Mouse (Mus musculus): ENCODE results near the gene 3110082I17Rik. TPM values are rescaled to one million over a fixed set of nuclear protein-coding genes. Genes with fewer than 3 reads are reported as not detected.

Gene 3110082I17Rik
- polyA plus RNA-seq, 2 experiments: 11.2 to 11.6 TPM

- TF ChIP-seq CTCF (IDR thresholded peaks at IDR 0.05; ENCODE audit: low read depth) (no peak), EP300 (IDR thresholded peaks at IDR 0.05; ENCODE audit: low read depth) (peak; percentile 87)
- H3K9me3 ChIP-seq (ENCODE audit: control insufficient read depth, low read length): no peaks in the 10 kb centered on the region
- H3K27me3 ChIP-seq (ENCODE audit: control insufficient read depth, insufficient read depth, low read length): no peaks in the 10 kb centered on the region
- peak overlapping the region; percentile 99 for H3K27ac ChIP-seq
- peak overlapping the region; percentile 84 to 96 for H3K4me3 ChIP-seq (ENCODE audit: insufficient read depth in 1 of 2, low read depth in 2 of 2, low read length in 2 of 2)
- WGBS (ENCODE audit: insufficient replicate concordance): 20% methylated on average over 17 of the region's 18 CpGs
- peaks cover 79 to 84% of the 10 kb centered on the region in 2 experiments for H3K4me1 ChIP-seq (replicated peaks; ENCODE audit: control insufficient read depth in 2 of 2, insufficient read depth in 2 of 2, low read length in 1 of 2)
- ATAC-seq (ENCODE audit: insufficient read depth): peak; percentile 64
- H3K4me2 ChIP-seq (ENCODE audit: low read depth): peak overlapping the region; percentile 97
- H3K36me3 ChIP-seq (replicated peaks; ENCODE audit: control insufficient read depth, insufficient read depth, low read depth): peaks cover 16% of the 10 kb centered on the region
- H3K9ac ChIP-seq (replicated peaks): peak overlapping the region; percentile 96
- DNase-seq (ENCODE audit: low read depth in 3 of 3, low spot score in 3 of 3): peak; percentile 87 to 92 (median 90)
These were observed 78.5 kb downstream of the 3110082I17Rik start for GRCm38 (mm10) chr5:139381586-139382513.

DNA sequence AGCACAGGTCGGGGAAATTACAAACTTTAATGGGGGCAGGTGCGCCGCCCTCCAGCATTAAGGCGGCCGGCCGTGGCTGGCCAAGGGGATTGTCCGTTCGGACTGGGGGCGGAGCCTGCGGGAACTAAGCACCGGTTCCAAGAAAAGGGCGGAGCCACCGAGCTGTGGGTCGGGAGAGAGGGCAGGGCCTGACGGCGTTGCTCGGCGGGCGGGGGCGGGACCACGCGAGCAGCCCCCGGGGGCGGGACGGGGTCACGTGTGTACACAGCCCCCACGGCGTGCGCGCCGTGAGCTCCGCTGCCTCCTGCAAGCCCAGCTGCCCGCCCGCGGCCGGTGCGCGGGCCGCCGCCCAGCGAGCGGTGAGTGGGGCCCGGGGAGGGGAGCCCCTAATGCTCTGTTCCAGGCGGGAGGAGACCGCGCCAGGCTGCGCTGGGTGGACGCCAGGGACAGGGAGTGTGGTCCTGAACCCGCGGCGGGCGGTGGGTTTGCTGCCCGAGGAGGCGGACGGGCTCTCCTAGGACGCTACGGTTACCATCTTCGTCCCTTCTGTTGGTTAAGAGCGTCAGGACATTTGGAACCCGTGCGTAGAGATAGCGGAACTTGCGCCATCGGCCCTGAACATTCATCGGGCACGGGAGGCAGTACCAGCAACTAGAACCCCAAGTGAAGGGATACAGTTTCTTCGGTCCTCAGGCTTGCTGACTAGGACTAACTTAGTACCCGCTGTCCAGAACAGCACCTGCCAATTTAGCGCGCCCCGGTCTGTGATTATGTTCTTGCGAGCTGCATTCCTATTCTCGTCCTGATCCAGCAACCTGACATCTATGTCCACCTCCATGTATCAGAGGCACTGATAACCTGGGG lies 79.7 kb downstream of the 3110082I17Rik start:
- no peaks in the 10 kb centered on the region for H3K27me3 ChIP-seq (ENCODE audit: control insufficient read depth, insufficient read depth, low read length)
- DNase-seq (ENCODE audit: low read depth in 3 of 3, low spot score in 3 of 3): peak; percentile 94 to 96 (median 95)
- H3K4me3 ChIP-seq (ENCODE audit: insufficient read depth in 1 of 2, low read depth in 2 of 2, low read length in 2 of 2): peak overlapping the region; percentile 84 to 96
- peak overlapping the region; percentile 99 for H3K27ac ChIP-seq
- peak overlapping the region; percentile 96 for H3K9ac ChIP-seq (replicated peaks)
- WGBS (ENCODE audit: insufficient replicate concordance): under 1% methylated on average over 69 of the region's 73 CpGs
- TF ChIP-seq EP300 (IDR thresholded peaks at IDR 0.05; ENCODE audit: low read depth) (no peak), CTCF (IDR thresholded peaks at IDR 0.05; ENCODE audit: low read depth) (no peak)
- peak overlapping the region; percentile 97 for H3K4me2 ChIP-seq (ENCODE audit: low read depth)
- no peaks in the 10 kb centered on the region for H3K9me3 ChIP-seq (ENCODE audit: control insufficient read depth, low read length)
- peaks cover 69 to 81% of the 10 kb centered on the region in 2 experiments for H3K4me1 ChIP-seq (replicated peaks; ENCODE audit: control insufficient read depth in 2 of 2, insufficient read depth in 2 of 2, low read length in 1 of 2)
- peak; percentile 73 for ATAC-seq (ENCODE audit: insufficient read depth)
- H3K36me3 ChIP-seq (replicated peaks; ENCODE audit: control insufficient read depth, insufficient read depth, low read depth): peaks cover 10% of the 10 kb centered on the region

DNA sequence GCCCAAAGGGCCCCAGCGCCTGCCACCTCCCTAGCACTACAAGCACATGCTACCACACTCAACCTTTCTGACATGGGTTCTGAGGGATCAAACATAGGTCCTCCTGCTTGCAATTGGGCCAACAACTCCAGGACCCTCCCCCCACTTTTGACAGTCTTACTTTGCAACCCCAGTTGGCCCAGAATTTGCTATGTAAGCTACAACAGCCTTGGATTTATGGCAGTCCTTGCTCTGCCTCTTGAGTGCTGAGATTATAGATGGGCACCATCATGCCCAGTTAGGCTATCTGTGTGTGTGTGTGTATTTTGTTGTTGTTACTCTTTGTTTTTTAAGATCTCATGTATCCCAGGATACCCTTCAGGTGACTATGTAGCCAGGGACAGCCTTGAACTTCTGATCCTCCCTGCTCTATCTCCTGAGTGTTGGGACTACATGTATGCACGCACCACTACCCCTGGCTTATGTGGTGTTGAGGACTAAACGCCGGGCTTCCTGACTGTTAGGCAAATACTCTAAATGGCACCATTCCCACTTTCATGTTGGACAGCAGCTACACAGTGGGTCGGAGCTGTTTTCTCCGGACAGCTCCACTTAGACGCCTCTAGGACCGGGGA lies 80.4 kb downstream of the 3110082I17Rik start:
- Histone ChIP-seq H3K9ac (replicated peaks) (peak overlapping the region; percentile 96), H3K27ac (peak overlapping the region; percentile 86), H3K27me3 (ENCODE audit: control insufficient read depth, insufficient read depth, low read length) (no peaks in the 10 kb centered on the region), H3K4me2 (ENCODE audit: low read depth) (peak overlapping the region; percentile 97), H3K9me3 (ENCODE audit: control insufficient read depth, low read length) (no peaks in the 10 kb centered on the region), H3K4me3 (ENCODE audit: insufficient read depth in 1 of 2, low read depth in 2 of 2, low read length in 2 of 2) (peak overlapping the region; percentile 61 to 96), H3K36me3 (replicated peaks; ENCODE audit: control insufficient read depth, insufficient read depth, low read depth) (peaks cover 3% of the 10 kb centered on the region), H3K4me1 (replicated peaks; ENCODE audit: control insufficient read depth in 2 of 2, insufficient read depth in 2 of 2, low read length in 1 of 2) (peaks cover 62 to 79% of the 10 kb centered on the region in 2 experiments)
- WGBS (ENCODE audit: insufficient replicate concordance): 4% methylated on average over 8 of the region's 8 CpGs
- no peak for TF ChIP-seq CTCF (IDR thresholded peaks at IDR 0.05; ENCODE audit: low read depth)
- no peak for TF ChIP-seq EP300 (IDR thresholded peaks at IDR 0.05; ENCODE audit: low read depth)
- ATAC-seq (ENCODE audit: insufficient read depth) (peak; percentile 11), DNase-seq (ENCODE audit: low read depth in 3 of 3, low spot score in 3 of 3) (no peak)

DNA sequence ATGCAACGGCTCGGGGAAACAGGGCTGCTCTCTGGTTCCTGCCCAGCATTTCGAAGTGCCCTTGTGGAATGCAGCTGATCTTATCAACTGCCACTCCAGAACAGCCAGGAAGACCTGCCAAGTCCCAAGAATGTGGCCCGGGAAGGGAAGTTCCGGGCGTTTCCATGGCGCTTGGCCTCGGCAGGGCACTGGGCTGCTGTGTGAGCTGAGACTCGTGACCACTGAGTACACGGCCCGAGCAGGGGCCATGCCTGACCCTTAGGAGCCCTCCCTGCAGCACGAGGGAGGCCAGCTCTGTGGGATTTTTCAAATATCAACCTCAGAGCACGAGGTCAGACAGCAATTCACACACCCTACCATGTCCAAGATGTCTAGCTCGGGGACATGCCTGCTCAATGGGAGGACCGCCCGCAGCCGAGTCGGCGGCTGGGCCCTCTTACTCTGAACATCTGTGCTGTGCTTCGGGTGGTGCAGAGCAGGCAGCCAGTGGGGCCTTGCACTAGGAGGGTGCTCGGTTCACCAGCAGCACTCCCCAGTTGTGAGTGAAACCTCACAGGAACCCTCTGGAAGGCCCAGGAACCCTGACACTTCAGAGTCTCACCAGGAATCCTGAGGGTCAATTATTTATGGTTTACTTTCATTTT lies 81.2 kb downstream of the 3110082I17Rik start:
- peak overlapping the region; percentile 26 to 32 for H3K4me3 ChIP-seq (ENCODE audit: insufficient read depth in 1 of 2, low read depth in 2 of 2, low read length in 2 of 2)

More for the DNA sequence above, 81.2 kb downstream of the 3110082I17Rik start:
- 14% methylated on average over 21 of the region's 21 CpGs for WGBS (ENCODE audit: insufficient replicate concordance)
- Histone ChIP-seq H3K27me3 (ENCODE audit: control insufficient read depth, insufficient read depth, low read length) (no peaks in the 10 kb centered on the region), H3K27ac (peak overlapping the region; percentile 86), H3K36me3 (replicated peaks; ENCODE audit: control insufficient read depth, insufficient read depth, low read depth) (peaks cover 3% of the 10 kb centered on the region), H3K4me2 (ENCODE audit: low read depth) (peak overlapping the region; percentile 97), H3K4me1 (replicated peaks; ENCODE audit: control insufficient read depth in 2 of 2, insufficient read depth in 2 of 2, low read length in 1 of 2) (peaks cover 60 to 78% of the 10 kb centered on the region in 2 experiments), H3K9ac (replicated peaks) (peak overlapping the region; percentile 96), H3K9me3 (ENCODE audit: control insufficient read depth, low read length) (no peaks in the 10 kb centered on the region)
- DNase-seq (ENCODE audit: low read depth in 3 of 3, low spot score in 3 of 3) (no peak), ATAC-seq (ENCODE audit: insufficient read depth) (no peak)
- TF ChIP-seq EP300 (IDR thresholded peaks at IDR 0.05; ENCODE audit: low read depth) (no peak), CTCF (IDR thresholded peaks at IDR 0.05; ENCODE audit: low read depth) (no peak)

Data from liver, embryonic 14.5 days (tissue).